Comparison of ENCODE assay signal across 8 mouse cellular contexts in the genomic region with DNA sequence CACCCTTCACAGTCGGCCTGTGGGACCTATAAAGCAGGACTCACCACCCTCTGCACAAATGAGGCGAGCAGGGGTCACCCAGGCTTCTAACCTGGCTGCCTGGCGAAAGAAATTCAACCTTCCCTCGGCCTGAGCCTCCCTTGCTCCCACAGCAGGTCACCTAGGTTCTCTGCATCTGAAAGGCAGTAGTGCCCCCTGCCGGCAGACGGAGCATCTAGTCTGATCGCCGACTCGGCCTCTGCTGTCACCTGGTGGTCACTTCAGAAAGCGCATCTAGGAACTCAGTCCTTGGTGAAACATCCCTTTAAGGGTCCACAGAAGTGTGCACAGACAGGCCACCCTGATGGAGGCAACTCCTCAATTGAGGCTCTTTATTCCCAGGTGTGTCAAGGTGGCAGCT. TPM values are rescaled to one million over a fixed set of nuclear protein-coding genes. Genes with fewer than 3 reads are reported as not detected.
DNase-seq lines count a peak whose midpoint lies in the region; ATAC-seq and TF ChIP-seq lines count a peak whose summit lies in the region.

No protein-coding gene starts in this region.

- no peaks in the 10 kb centered on the region for H3K9me3 ChIP-seq in heart, embryonic 13.5 days
- no peaks in the 10 kb centered on the region for H3K9me3 ChIP-seq in lung, embryonic 14.5 days (ENCODE audit: low read depth, low read length)

- peak; percentile 91 for DNase-seq in CD4-positive, CD25-positive, alpha-beta regulatory T cell, adult 2 months (ENCODE audit: low read depth, low spot score)
- peak; percentile 91 for DNase-seq in kidney, postnatal 10 days
- peak; percentile 94 for DNase-seq in lung, embryonic 14.5 days

- peaks cover 39% of the 10 kb centered on the region for H3K27me3 ChIP-seq in heart, embryonic 13.5 days (replicated peaks)
- H3K27me3 ChIP-seq in lung, embryonic 14.5 days (ENCODE audit: insufficient read depth, low read length): no peaks in the 10 kb centered on the region
- H3K27me3 ChIP-seq in testis, adult 2 months (ENCODE audit: control insufficient read depth, insufficient read depth, low read length): no peaks in the 10 kb centered on the region

- no peak overlapping the region for H3K4me3 ChIP-seq in bone marrow, adult 2 months (replicated peaks; ENCODE audit: control insufficient read depth, low read depth, low read length)
- no peak overlapping the region for H3K4me3 ChIP-seq in embryonic fibroblast, embryonic 13.5 days (ENCODE audit: insufficient read depth, low read length)
- no peak overlapping the region for H3K4me3 ChIP-seq in heart, embryonic 13.5 days
- no peak overlapping the region for H3K4me3 ChIP-seq in lung, embryonic 14.5 days (ENCODE audit: low read depth, low read length)
- peak overlapping the region; percentile 39 for H3K4me3 ChIP-seq in testis, adult 2 months (ENCODE audit: control insufficient read depth, low read depth, low read length)

- H3K4me1 ChIP-seq in bone marrow, adult 2 months (ENCODE audit: control insufficient read depth, insufficient read depth, low read length): no peaks in the 10 kb centered on the region; the same call in 1 of the 2 replicates
- peaks cover 3% of the 10 kb centered on the region for H3K4me1 ChIP-seq in embryonic fibroblast, embryonic 13.5 days (ENCODE audit: control insufficient read depth, insufficient read depth, low read length)
- H3K4me1 ChIP-seq in heart, embryonic 13.5 days: peaks cover 22% of the 10 kb centered on the region
- 0 out of 2 replicates have a peak, but pooled peaks cover 6% of the 10 kb centered on the region for H3K4me1 ChIP-seq in lung, embryonic 14.5 days (ENCODE audit: insufficient read depth)
- H3K4me1 ChIP-seq in testis, adult 2 months (ENCODE audit: control insufficient read depth, insufficient read depth, low read length): peaks cover 2% of the 10 kb centered on the region

- H3K9ac ChIP-seq in heart, embryonic 13.5 days: 0 out of 2 replicates have a peak overlapping the region, but pooled peaks have one; percentile 42
- no peak overlapping the region for H3K9ac ChIP-seq in lung, embryonic 14.5 days

- H3K27ac ChIP-seq in bone marrow, adult 2 months (ENCODE audit: control insufficient read depth, insufficient read depth, low read depth, low read length, poor library complexity): no peak overlapping the region
- H3K27ac ChIP-seq in embryonic fibroblast, embryonic 13.5 days (ENCODE audit: insufficient read depth, low read length): no peak overlapping the region
- H3K27ac ChIP-seq in heart, embryonic 13.5 days (replicated peaks): no peak overlapping the region
- H3K27ac ChIP-seq in lung, embryonic 14.5 days (ENCODE audit: low read depth): no peak overlapping the region
- H3K27ac ChIP-seq in testis, adult 2 months (ENCODE audit: control insufficient read depth, insufficient read depth, low read depth, low read length): no peak overlapping the region

- no peak for TF ChIP-seq POLR2A in bone marrow, adult 2 months (IDR thresholded peaks at IDR 0.05; ENCODE audit: borderline replicate concordance, control insufficient read depth, low read depth, low read length)
- TF ChIP-seq POLR2A in embryonic fibroblast, embryonic 13.5 days (IDR thresholded peaks at IDR 0.05; ENCODE audit: low read depth, low read length): no peak
- TF ChIP-seq POLR2A in testis, adult 2 months (IDR thresholded peaks at IDR 0.05; ENCODE audit: control insufficient read depth, low read depth, low read length): no peak

- ATAC-seq in heart, embryonic 13.5 days (ENCODE audit: extremely low read depth, insufficient number of reproducible peaks, low FRiP score, low TSS enrichment): no peak
- ATAC-seq in lung, embryonic 14.5 days (ENCODE audit: insufficient read depth): no peak; the same call in 1 of the 2 replicates
- peak; percentile 72 for ATAC-seq in neutrophil, adult 5-6 weeks (ENCODE audit: extremely low read depth, insufficient number of reproducible peaks, low FRiP score, poor library complexity, severe bottlenecking)

- no peak overlapping the region for H3K4me2 ChIP-seq in heart, embryonic 13.5 days
- H3K4me2 ChIP-seq in lung, embryonic 14.5 days: no peak overlapping the region

- H3K36me3 ChIP-seq in heart, embryonic 13.5 days: no peaks in the 10 kb centered on the region
- no peaks in the 10 kb centered on the region for H3K36me3 ChIP-seq in lung, embryonic 14.5 days (ENCODE audit: insufficient read depth)
- no peaks in the 10 kb centered on the region for H3K36me3 ChIP-seq in testis, adult 2 months (ENCODE audit: control insufficient read depth, insufficient read depth, low read length)

- peak; percentile 99 for TF ChIP-seq CTCF in bone marrow, adult 2 months (IDR thresholded peaks at IDR 0.05; ENCODE audit: control insufficient read depth, insufficient read depth, low read length)
- TF ChIP-seq CTCF in embryonic fibroblast, embryonic 13.5 days (IDR thresholded peaks at IDR 0.05; ENCODE audit: borderline replicate concordance, insufficient read depth, low read length): peak; percentile 100
- peak; percentile 100 for TF ChIP-seq CTCF in lung, embryonic 14.5 days (IDR thresholded peaks at IDR 0.05; ENCODE audit: low read depth)
- TF ChIP-seq CTCF in testis, adult 2 months (IDR thresholded peaks at IDR 0.05; ENCODE audit: control insufficient read depth, insufficient read depth, insufficient replicate concordance, low read depth, low read length): peak; percentile 100

- 11% methylated on average over 10 of the region's 10 CpGs for WGBS in bone marrow, adult 2 months
- WGBS in heart, embryonic 13.5 days: 8% methylated on average over 10 of the region's 10 CpGs
- 6% methylated on average over 10 of the region's 10 CpGs for WGBS in lung, embryonic 14.5 days

RNA-seq across cellular contexts. Expression of a gene that starts 24.4 kb away (rescaled TPM):
- polyA plus RNA-seq in bone marrow, adult 2 months (2011; ENCODE audit: insufficient read depth, insufficient read length, low replicate concordance, missing spikeins): 807 and 1,107 TPM in 2 replicates
- 960 and 1,192 TPM in 2 replicates for polyA plus RNA-seq in embryonic fibroblast, embryonic 13.5 days (2011; ENCODE audit: insufficient read length, low read depth, missing spikeins)
- 1,570 and 1,681 TPM in 2 replicates for polyA plus RNA-seq in heart, embryonic 13.5 days (2015; fragmentation: Nextera tagmentation; extraction: Ambion mirVana)
- polyA plus RNA-seq in lung, embryonic 14.5 days (2014; fragmentation: Nextera tagmentation; extraction: Ambion mirVana): 1,908 and 1,918 TPM in 2 replicates
- 734 and 752 TPM in 2 replicates for total RNA-seq in neutrophil, adult 5-6 weeks (2017)
- polyA plus RNA-seq in testis, adult 2 months (2012; rRNA removed): 260 and 396 TPM in 2 replicates

RNA-seq across cellular contexts. Expression of a gene that starts 25.6 kb away (rescaled TPM):
- 2.1 TPM in 1 of 2 replicates, not detected in the other for polyA plus RNA-seq in bone marrow, adult 2 months (2011; ENCODE audit: insufficient read depth, insufficient read length, low replicate concordance, missing spikeins)
- not detected in 2 replicates for polyA plus RNA-seq in embryonic fibroblast, embryonic 13.5 days (2011; ENCODE audit: insufficient read length, low read depth, missing spikeins)
- polyA plus RNA-seq in heart, embryonic 13.5 days (2015; fragmentation: Nextera tagmentation; extraction: Ambion mirVana): not detected in 2 replicates
- polyA plus RNA-seq in lung, embryonic 14.5 days (2014; fragmentation: Nextera tagmentation; extraction: Ambion mirVana): not detected in 2 replicates
- not detected in 2 replicates for total RNA-seq in neutrophil, adult 5-6 weeks (2017)
- not detected in 2 replicates for polyA plus RNA-seq in testis, adult 2 months (2012; rRNA removed)

RNA-seq across cellular contexts. Expression of a gene that starts 34.5 kb away (rescaled TPM):
- 2.1 TPM in 1 of 2 replicates, not detected in the other for polyA plus RNA-seq in bone marrow, adult 2 months (2011; ENCODE audit: insufficient read depth, insufficient read length, low replicate concordance, missing spikeins)
- polyA plus RNA-seq in embryonic fibroblast, embryonic 13.5 days (2011; ENCODE audit: insufficient read length, low read depth, missing spikeins): not detected in 2 replicates
- 2.3 and 3.0 TPM in 2 replicates for polyA plus RNA-seq in heart, embryonic 13.5 days (2015; fragmentation: Nextera tagmentation; extraction: Ambion mirVana)
- 2.1 and 2.9 TPM in 2 replicates for polyA plus RNA-seq in lung, embryonic 14.5 days (2014; fragmentation: Nextera tagmentation; extraction: Ambion mirVana)
- total RNA-seq in neutrophil, adult 5-6 weeks (2017): not detected in 2 replicates
- not detected in 2 replicates for polyA plus RNA-seq in testis, adult 2 months (2012; rRNA removed)

RNA-seq across cellular contexts. Expression of a gene that starts 38.9 kb away (rescaled TPM):
- not detected in 2 replicates for polyA plus RNA-seq in bone marrow, adult 2 months (2011; ENCODE audit: insufficient read depth, insufficient read length, low replicate concordance, missing spikeins)
- not detected in 2 replicates for polyA plus RNA-seq in embryonic fibroblast, embryonic 13.5 days (2011; ENCODE audit: insufficient read length, low read depth, missing spikeins)
- not detected in 2 replicates for polyA plus RNA-seq in heart, embryonic 13.5 days (2015; fragmentation: Nextera tagmentation; extraction: Ambion mirVana)
- not detected in 2 replicates for polyA plus RNA-seq in lung, embryonic 14.5 days (2014; fragmentation: Nextera tagmentation; extraction: Ambion mirVana)
- total RNA-seq in neutrophil, adult 5-6 weeks (2017): not detected in 2 replicates
- 0.43 TPM in 1 of 2 replicates, not detected in the other for polyA plus RNA-seq in testis, adult 2 months (2012; rRNA removed)

RNA-seq across cellular contexts. Expression of a gene that starts 46.6 kb away (rescaled TPM):
- polyA plus RNA-seq in bone marrow, adult 2 months (2011; ENCODE audit: insufficient read depth, insufficient read length, low replicate concordance, missing spikeins): not detected in 2 replicates
- polyA plus RNA-seq in embryonic fibroblast, embryonic 13.5 days (2011; ENCODE audit: insufficient read length, low read depth, missing spikeins): not detected in 2 replicates
- polyA plus RNA-seq in heart, embryonic 13.5 days (2015; fragmentation: Nextera tagmentation; extraction: Ambion mirVana): not detected in 2 replicates
- polyA plus RNA-seq in lung, embryonic 14.5 days (2014; fragmentation: Nextera tagmentation; extraction: Ambion mirVana): not detected in 2 replicates
- total RNA-seq in neutrophil, adult 5-6 weeks (2017): 0.25 TPM in 1 of 2 replicates, not detected in the other
- polyA plus RNA-seq in testis, adult 2 months (2012; rRNA removed): not detected in 2 replicates
